Mouse (Mus musculus) embryonic facial prominence, embryonic 14.5 days (tissue): ENCODE data around the gene Celf6. TPM values are rescaled to one million over a fixed set of nuclear protein-coding genes. Genes with fewer than 3 reads are reported as not detected.

Experiments used
- ATAC-seq: fragments of 200-750 bp; cut with Nextera tagmentation; 2 replicates; pipeline ENCODE4 v1.8.0; 2017; ENCODE audit warnings: low read depth, moderate number of reproducible peaks, moderate TSS enrichment
- DNase-seq: peaks from one replicate; pipeline ENCODE4 v3.0.0-alpha.2; 2015; ENCODE audit warnings: low spot score
- H3K27ac ChIP-seq: fragments of 300-500 bp; sonication (generic); replicated peaks from 2 replicates; pipeline ENCODE4 v1.5.1; 2014; ENCODE audit warnings: low read depth, mild to moderate bottlenecking, low read length, moderate library complexity
- H3K27me3 ChIP-seq: fragments of 300-500 bp; sonication (generic); replicated peaks from 2 replicates; pipeline ENCODE4 v1.6.1; 2014; ENCODE audit warnings: low read length; ENCODE audit not compliant: control insufficient read depth, insufficient read depth
- H3K36me3 ChIP-seq: fragments of 300-500 bp; sonication (generic); 2 replicates; pipeline ENCODE4 v1.6.1; 2014; ENCODE audit warnings: low read length, mixed read lengths; ENCODE audit not compliant: control insufficient read depth, insufficient read depth
- H3K4me1 ChIP-seq: fragments of 300-500 bp; sonication (generic); 2 replicates; pipeline ENCODE4 v1.6.1; 2014; ENCODE audit warnings: antibody characterized with exemption, low read length; ENCODE audit not compliant: control insufficient read depth, insufficient read depth
- H3K4me2 ChIP-seq: fragments of 300-500 bp; sonication (generic); 2 replicates; pipeline ENCODE4 v1.6.1; 2014; ENCODE audit warnings: low read depth, mild to moderate bottlenecking, low read length, moderate library complexity, mixed read lengths
- H3K4me3 ChIP-seq: fragments of 300-500 bp; sonication (generic); 2 replicates; pipeline ENCODE4 v1.5.1; 2014; ENCODE audit warnings: low read depth, mild to moderate bottlenecking, low read length
- H3K9ac ChIP-seq: fragments of 300-500 bp; sonication (generic); 2 replicates; pipeline ENCODE4 v1.6.1; 2014; ENCODE audit warnings: low read depth, mild to moderate bottlenecking, low read length, moderate library complexity, mixed read lengths
- H3K9me3 ChIP-seq: fragments of 300-500 bp; sonication (generic); 2 replicates; pipeline ENCODE4 v1.6.1; 2016; ENCODE audit warnings: low read length; ENCODE audit not compliant: control insufficient read depth
- WGBS: fragments of 180-500 bp; shearing (Covaris S2); extraction: QIAGEN DNeasy Blood & Tissue Kit; methylation state at CpG from one replicate; pipeline ENCODE4 v1.1.7; 2014; 5-methylcytosine and 5-hydroxymethylcytosine counted together
- polyA plus RNA-seq: library from polyadenylated mRNA; unstranded; fragments of >200 nt; fragmentation: Nextera tagmentation; extraction: Ambion mirVana; gene quantifications from 2 replicates; pipeline ENCODE4 v1.2.1, GENCODE M21; 2014

The Celf6 gene
- polyA plus RNA-seq = 0.93 and 0.96 TPM in 2 replicates

DNA sequence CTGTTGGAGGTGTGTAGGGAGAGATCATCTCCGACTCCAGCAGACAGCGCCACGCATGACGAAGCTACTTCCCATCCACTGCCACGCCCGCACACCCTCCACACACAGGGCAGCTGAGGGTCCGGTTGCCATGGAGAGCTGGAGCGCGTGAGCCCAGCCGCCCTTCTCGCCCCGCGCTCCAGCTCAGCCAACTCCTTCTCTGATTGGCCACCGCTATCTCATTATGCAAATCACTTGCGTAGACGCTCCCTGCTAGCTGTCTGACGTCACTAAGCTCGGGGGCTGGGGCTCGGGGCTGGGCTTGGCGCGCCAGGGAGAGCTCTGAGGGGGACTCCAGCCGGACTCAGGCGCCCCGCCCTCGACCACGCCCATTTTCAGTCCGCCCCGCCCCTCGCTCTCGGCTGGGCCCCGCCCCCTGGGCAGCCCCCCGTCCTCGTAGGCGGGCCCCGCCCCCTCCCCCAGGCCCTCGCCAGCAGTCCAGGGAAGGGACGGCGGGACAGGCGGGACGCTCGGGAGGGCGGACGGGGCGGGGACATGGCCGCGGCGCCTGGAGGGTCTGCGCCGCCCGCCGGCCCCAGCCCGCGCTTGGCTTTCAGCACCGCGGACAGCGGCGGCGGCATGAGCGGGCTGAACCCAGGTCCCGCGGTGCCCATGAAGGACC is at the start of gene Celf6:
Gene Celf6, plus strand, starts transcription at position 74 of the 661 bp plus-strand sequence.
- peak; percentile 98 for ATAC-seq
- Histone ChIP-seq H3K27me3 (peaks cover 15% of the 10 kb centered on the region; the same call in 1 of the 2 replicates), H3K36me3 (no peaks in the 10 kb centered on the region), H3K4me1 (peaks cover 12% of the 10 kb centered on the region), H3K4me2 (peak within 1 kb of the TSS; percentile 67), H3K4me3 (peak within 1 kb of the TSS; percentile 49), H3K9ac (no peak within 1 kb of the TSS), H3K9me3 (no peaks in the 10 kb centered on the region), H3K27ac (no peak within 1 kb of the TSS)
- DNase-seq = peak; percentile 98
- WGBS = 0% methylated on average over 21 of the region's 61 CpGs

GRCm38 (mm10) chr9:59528274-59528673 is 49.4 kb upstream of the Celf6 start:
- 78% methylated on average over 2 of the region's 2 CpGs for WGBS
- no peaks in the 10 kb centered on the region for H3K36me3 ChIP-seq
- no peaks in the 10 kb centered on the region for H3K9me3 ChIP-seq
- H3K4me1 ChIP-seq = no peaks in the 10 kb centered on the region
- ATAC-seq (no peak), DNase-seq (no peak)
- no peak overlapping the region for H3K27ac ChIP-seq
- no peak overlapping the region for H3K4me3 ChIP-seq
- H3K4me2 ChIP-seq = no peak overlapping the region
- no peaks in the 10 kb centered on the region for H3K27me3 ChIP-seq
- H3K9ac ChIP-seq = no peak overlapping the region

DNA sequence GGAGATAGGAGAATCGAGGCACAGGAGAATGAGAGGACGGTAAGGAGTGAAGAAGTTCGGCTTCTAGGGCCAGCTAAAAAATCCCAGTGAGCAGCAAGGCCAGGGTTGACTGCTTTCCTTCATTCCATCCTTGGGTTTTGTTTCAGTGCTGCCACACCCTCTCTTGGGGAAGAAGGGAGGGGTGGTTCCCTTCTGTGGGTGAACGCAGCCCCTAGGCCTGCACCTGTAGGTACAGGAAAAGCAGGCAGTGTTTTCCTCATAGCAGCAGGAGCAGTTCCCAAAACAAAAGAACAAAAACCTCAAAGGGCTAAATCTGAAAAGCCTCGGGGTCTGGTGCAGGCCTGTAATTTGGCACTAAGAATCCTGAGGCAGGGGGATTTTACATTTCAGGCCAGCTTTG is 46.1 kb upstream of the Celf6 start:
- peak; percentile 20 for DNase-seq
- WGBS = 37% methylated on average over 5 of the region's 5 CpGs

GRCm38 (mm10) chr9:59533422-59533821 is 44.3 kb upstream of the Celf6 start:
- no peak overlapping the region for H3K4me3 ChIP-seq
- no peaks in the 10 kb centered on the region for H3K4me1 ChIP-seq
- WGBS = 70% methylated on average over 2 of the region's 2 CpGs
- DNase-seq (no peak), ATAC-seq (no peak)
- H3K27ac ChIP-seq = no peak overlapping the region
- no peaks in the 10 kb centered on the region for H3K9me3 ChIP-seq
- H3K9ac ChIP-seq = no peak overlapping the region
- no peaks in the 10 kb centered on the region for H3K27me3 ChIP-seq
- no peak overlapping the region for H3K4me2 ChIP-seq
- no peaks in the 10 kb centered on the region for H3K36me3 ChIP-seq

More for the DNA sequence above, 46.1 kb upstream of the Celf6 start:
- H3K4me3 ChIP-seq = no peak overlapping the region
- H3K27me3 ChIP-seq = no peaks in the 10 kb centered on the region
- H3K27ac ChIP-seq = no peak overlapping the region
- H3K4me2 ChIP-seq = no peak overlapping the region
- no peak overlapping the region for H3K9ac ChIP-seq
- no peaks in the 10 kb centered on the region for H3K4me1 ChIP-seq
- no peaks in the 10 kb centered on the region for H3K9me3 ChIP-seq
- H3K36me3 ChIP-seq = no peaks in the 10 kb centered on the region
- ATAC-seq = peak; percentile 33; the same call in 1 of the 2 replicates

DNA sequence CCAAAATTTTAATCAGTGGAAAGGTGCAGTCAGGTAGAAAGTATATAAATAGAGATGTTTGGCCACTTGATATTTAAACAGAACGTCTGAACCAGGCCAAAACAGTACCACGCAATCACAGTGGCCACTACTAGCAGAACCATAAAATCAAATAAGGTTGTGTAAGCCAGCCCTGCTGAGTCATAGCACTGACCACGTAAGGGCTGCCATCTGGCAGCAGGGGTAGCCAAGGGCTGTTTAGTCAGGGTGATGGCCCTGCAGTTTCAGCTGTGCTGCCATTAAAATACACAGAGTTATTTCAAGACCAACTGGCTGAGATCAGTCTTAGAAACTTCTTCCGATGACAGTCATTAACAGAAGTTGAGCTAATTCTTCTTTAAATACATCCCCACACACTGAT is 43.8 kb upstream of the Celf6 start:
- H3K9ac ChIP-seq = no peak overlapping the region
- no peaks in the 10 kb centered on the region for H3K27me3 ChIP-seq
- 72% methylated on average over 4 of the region's 4 CpGs for WGBS
- no peaks in the 10 kb centered on the region for H3K36me3 ChIP-seq
- no peak for DNase-seq
- no peak overlapping the region for H3K27ac ChIP-seq
- no peaks in the 10 kb centered on the region for H3K9me3 ChIP-seq
- H3K4me1 ChIP-seq = peaks cover under 1% of the 10 kb centered on the region
- ATAC-seq = no peak
- H3K4me2 ChIP-seq = no peak overlapping the region
- H3K4me3 ChIP-seq = no peak overlapping the region

GRCm38 (mm10) chr9:59537651-59538050 is 40.1 kb upstream of the Celf6 start:
- H3K36me3 ChIP-seq = no peaks in the 10 kb centered on the region
- DNase-seq (no peak), ATAC-seq (no peak)
- H3K4me3 ChIP-seq = no peak overlapping the region
- H3K27ac ChIP-seq = no peak overlapping the region
- no peak overlapping the region for H3K9ac ChIP-seq
- no peak overlapping the region for H3K4me2 ChIP-seq
- 70% methylated on average over 3 of the region's 3 CpGs for WGBS
- H3K27me3 ChIP-seq = no peaks in the 10 kb centered on the region
- no peaks in the 10 kb centered on the region for H3K9me3 ChIP-seq
- H3K4me1 ChIP-seq = peaks cover 11% of the 10 kb centered on the region

DNA sequence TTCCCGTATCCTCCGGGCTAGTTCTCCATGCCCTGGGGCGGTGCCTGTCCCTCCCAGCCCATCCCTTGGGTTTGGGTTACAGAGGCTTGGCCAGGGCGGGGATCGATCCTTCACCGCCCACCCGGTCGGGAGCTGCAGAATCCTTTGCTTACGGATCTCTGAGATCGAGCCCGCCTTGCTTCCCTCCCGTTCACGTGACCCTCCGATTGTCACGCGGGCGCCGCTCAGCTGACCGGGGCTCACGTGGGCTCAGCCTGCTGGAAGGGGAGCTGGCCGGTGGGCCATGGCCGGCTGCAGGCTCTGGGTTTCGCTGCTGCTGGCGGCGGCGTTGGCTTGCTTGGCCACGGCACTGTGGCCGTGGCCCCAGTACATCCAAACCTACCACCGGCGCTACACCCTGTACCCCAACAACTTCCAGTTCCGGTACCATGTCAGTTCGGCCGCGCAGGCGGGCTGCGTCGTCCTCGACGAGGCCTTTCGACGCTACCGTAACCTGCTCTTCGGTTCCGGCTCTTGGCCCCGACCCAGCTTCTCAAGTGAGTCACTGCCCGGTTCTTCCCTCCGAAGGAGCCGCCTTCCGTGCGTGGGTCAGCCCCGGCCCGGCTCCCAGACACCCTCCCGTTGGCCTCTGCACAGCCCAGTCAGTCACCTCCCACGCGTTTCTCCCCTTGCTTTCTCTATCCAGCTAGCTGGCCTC is 38.1 kb upstream of the Celf6 start, which contains the start of the genes Hexa and Tmem202:
Gene Hexa, plus strand, starts transcription at position 100 of the 697 bp plus-strand sequence.
Gene Tmem202, minus strand, starts transcription at position 407 of the 697 bp plus-strand sequence.
- 1% methylated on average over 55 of the region's 55 CpGs for WGBS
- ATAC-seq (peak; percentile 93), DNase-seq (peak; percentile 94)
- H3K36me3 ChIP-seq = no peaks in the 10 kb centered on the region
- H3K4me3 ChIP-seq = peak within 1 kb of the TSS; percentile 76
- H3K27me3 ChIP-seq = no peaks in the 10 kb centered on the region
- no peaks in the 10 kb centered on the region for H3K9me3 ChIP-seq
- no peak within 1 kb of the TSS; the same call in 1 of the 2 replicates for H3K27ac ChIP-seq
- peaks cover 11% of the 10 kb centered on the region for H3K4me1 ChIP-seq
- H3K9ac ChIP-seq = peak within 1 kb of the TSS; percentile 80
- peak within 1 kb of the TSS; percentile 90 for H3K4me2 ChIP-seq

- ATAC-seq = no peak
- WGBS = 91% methylated on average over 6 of the region's 6 CpGs
- DNase-seq = no peak
- Histone ChIP-seq H3K27me3 (no peaks in the 10 kb centered on the region), H3K36me3 (no peaks in the 10 kb centered on the region), H3K4me3 (no peak overlapping the region), H3K4me1 (peaks cover 11% of the 10 kb centered on the region), H3K27ac (no peak overlapping the region), H3K4me2 (no peak overlapping the region), H3K9ac (no peak overlapping the region), H3K9me3 (no peaks in the 10 kb centered on the region)
Observed at GRCm38 (mm10) chr9:59541617-59542016, 36.1 kb upstream of the Celf6 start.
